Mouse (Mus musculus) liver, postnatal 0 days (tissue): ENCODE data around the gene Nrgn. TPM values are rescaled to one million over a fixed set of nuclear protein-coding genes. Genes with fewer than 3 reads are reported as not detected.

Experiments
- ATAC-seq: fragments of 200-750 bp; cut with Nextera tagmentation; 2 replicates; pipeline ENCODE4 v1.8.0; 2017; ENCODE audit warnings: mild to moderate bottlenecking, moderate library complexity
- DNase-seq: peaks from one replicate; pipeline ENCODE4 v3.0.0-alpha.2; 2016
- H3K27ac ChIP-seq: fragments of 300-500 bp; sonication (generic); 2 replicates; pipeline ENCODE4 v1.5.1; 2014; ENCODE audit warnings: antibody characterized with exemption, moderate library complexity, mild to moderate bottlenecking, low read depth
- H3K27me3 ChIP-seq: fragments of 300-500 bp; sonication (generic); 2 replicates; pipeline ENCODE4 v1.6.1; 2014; ENCODE audit warnings: low read length, control low read depth, mixed read lengths; ENCODE audit not compliant: insufficient read depth
- H3K36me3 ChIP-seq: fragments of 300-500 bp; sonication (generic); replicated peaks from 2 replicates; pipeline ENCODE4 v1.6.1; 2014; ENCODE audit warnings: mild to moderate bottlenecking, control low read depth, low read length, moderate library complexity, mixed read lengths; ENCODE audit not compliant: insufficient read depth
- H3K4me1 ChIP-seq: fragments of 300-500 bp; sonication (generic); 2 replicates; pipeline ENCODE4 v1.6.1; 2014; ENCODE audit warnings: antibody characterized with exemption, mild to moderate bottlenecking, control low read depth; ENCODE audit not compliant: insufficient read depth
- H3K4me2 ChIP-seq: fragments of 300-500 bp; sonication (generic); 2 replicates; pipeline ENCODE4 v1.6.1; 2014; ENCODE audit warnings: low read depth, mild to moderate bottlenecking, low read length, moderate library complexity, mixed read lengths
- H3K4me3 ChIP-seq: fragments of 300-500 bp; sonication (generic); 2 replicates; pipeline ENCODE4 v1.5.1; 2014; ENCODE audit warnings: low read depth, low read length
- H3K9ac ChIP-seq: fragments of 300-500 bp; sonication (generic); replicated peaks from 2 replicates; pipeline ENCODE4 v1.6.1; 2014; ENCODE audit warnings: mild to moderate bottlenecking, moderate library complexity
- H3K9me3 ChIP-seq: fragments of 300-500 bp; sonication (generic); 2 replicates; pipeline ENCODE4 v1.6.1; 2016; ENCODE audit warnings: mild to moderate bottlenecking, control low read depth, low read length, mixed read lengths
- CTCF ChIP-seq: sonication (generic); IDR thresholded peaks from 2 replicates; pipeline ENCODE4 v1.5.1; 2016; ENCODE audit warnings: antibody characterized with exemption, low read depth
- EP300 ChIP-seq: IDR thresholded peaks from 2 replicates; pipeline ENCODE4 v1.6.1; 2016; ENCODE audit warnings: antibody characterized with exemption, low read depth, mild to moderate bottlenecking
- WGBS: fragments of 180-500 bp; shearing (Covaris S2); extraction: QIAGEN DNeasy Blood & Tissue Kit; methylation state at CpG from one replicate; pipeline ENCODE4 v1.1.7; 2014; ENCODE audit not compliant: insufficient replicate concordance; 5-methylcytosine and 5-hydroxymethylcytosine counted together
- polyA plus RNA-seq: library from polyadenylated mRNA; unstranded; fragments of >200 nt; fragmentation: Nextera tagmentation; extraction: Ambion mirVana; gene quantifications from 2 replicates; pipeline ENCODE4 v1.2.1, GENCODE M21; 2015

Gene Nrgn
- polyA plus RNA-seq, 1 experiment from 2014 or later: 9.3 TPM

- no peak overlapping the region for H3K4me3 ChIP-seq
- ATAC-seq (no peak), DNase-seq (no peak)
- no peak for TF ChIP-seq EP300
- peak; percentile 48 for TF ChIP-seq CTCF
- H3K9ac ChIP-seq: no peak overlapping the region
- no peaks in the 10 kb centered on the region for H3K9me3 ChIP-seq
- no peaks in the 10 kb centered on the region for H3K36me3 ChIP-seq
- no peaks in the 10 kb centered on the region for H3K27me3 ChIP-seq
- no peaks in the 10 kb centered on the region for H3K4me1 ChIP-seq
- 70% methylated on average over 2 of the region's 2 CpGs for WGBS
- H3K4me2 ChIP-seq: no peak overlapping the region
- no peak overlapping the region for H3K27ac ChIP-seq
Observed at GRCm38 (mm10) chr9:37512097-37512496, 40.6 kb downstream of the Nrgn start.

GRCm38 (mm10) chr9:37506023-37506422 lies 46.7 kb downstream of the Nrgn start:
- TF ChIP-seq EP300 (no peak), CTCF (no peak)
- ATAC-seq (no peak), DNase-seq (no peak)
- 86% methylated on average over 1 of the region's 1 CpGs for WGBS
- H3K36me3 ChIP-seq: no peaks in the 10 kb centered on the region
- no peaks in the 10 kb centered on the region for H3K9me3 ChIP-seq
- no peaks in the 10 kb centered on the region for H3K4me1 ChIP-seq
- no peak overlapping the region for H3K4me2 ChIP-seq
- no peak overlapping the region for H3K9ac ChIP-seq
- H3K4me3 ChIP-seq: no peak overlapping the region
- H3K27ac ChIP-seq: no peak overlapping the region
- no peaks in the 10 kb centered on the region for H3K27me3 ChIP-seq

- Histone ChIP-seq H3K9ac (no peak overlapping the region), H3K4me2 (no peak overlapping the region), H3K27ac (no peak overlapping the region), H3K4me3 (no peak overlapping the region), H3K27me3 (no peaks in the 10 kb centered on the region), H3K4me1 (no peaks in the 10 kb centered on the region), H3K36me3 (no peaks in the 10 kb centered on the region), H3K9me3 (no peaks in the 10 kb centered on the region)
- DNase-seq (no peak), ATAC-seq (no peak)
- TF ChIP-seq EP300 (no peak), CTCF (peak; percentile 38)
Observed at GRCm38 (mm10) chr9:37504348-37504747, 48.4 kb downstream of the Nrgn start.

GRCm38 (mm10) chr9:37501170-37501569 lies 51.5 kb downstream of the Nrgn start:
- no peaks in the 10 kb centered on the region for H3K27me3 ChIP-seq
- TF ChIP-seq CTCF (no peak), EP300 (no peak)
- no peak overlapping the region for H3K4me2 ChIP-seq
- no peak overlapping the region for H3K9ac ChIP-seq
- DNase-seq: no peak
- peaks cover 6% of the 10 kb centered on the region; the same call in 1 of the 2 replicates for H3K4me1 ChIP-seq
- no peak overlapping the region for H3K4me3 ChIP-seq
- no peak for ATAC-seq
- 82% methylated on average over 1 of the region's 1 CpGs for WGBS
- no peak overlapping the region for H3K27ac ChIP-seq
- no peaks in the 10 kb centered on the region for H3K9me3 ChIP-seq
- no peaks in the 10 kb centered on the region for H3K36me3 ChIP-seq

GRCm38 (mm10) chr9:37500201-37500600 lies 52.5 kb downstream of the Nrgn start:
- no peak for DNase-seq
- Histone ChIP-seq H3K4me1 (peaks cover 6% of the 10 kb centered on the region; the same call in 1 of the 2 replicates), H3K9me3 (no peaks in the 10 kb centered on the region), H3K27ac (no peak overlapping the region), H3K27me3 (no peaks in the 10 kb centered on the region), H3K4me2 (no peak overlapping the region), H3K36me3 (no peaks in the 10 kb centered on the region), H3K4me3 (no peak overlapping the region), H3K9ac (no peak overlapping the region)
- WGBS: 81% methylated on average over 3 of the region's 3 CpGs
- ATAC-seq: no peak
- TF ChIP-seq CTCF: no peak
- no peak for TF ChIP-seq EP300

GRCm38 (mm10) chr9:37496325-37496724 lies 56.4 kb downstream of the Nrgn start:
- peaks cover 6% of the 10 kb centered on the region; the same call in 1 of the 2 replicates for H3K4me1 ChIP-seq
- no peak overlapping the region for H3K27ac ChIP-seq
- H3K27me3 ChIP-seq: no peaks in the 10 kb centered on the region
- no peaks in the 10 kb centered on the region for H3K36me3 ChIP-seq
- DNase-seq (no peak), ATAC-seq (no peak)
- no peak overlapping the region for H3K9ac ChIP-seq
- no peak overlapping the region for H3K4me3 ChIP-seq
- no peak overlapping the region for H3K4me2 ChIP-seq
- no peak for TF ChIP-seq EP300
- no peak for TF ChIP-seq CTCF
- H3K9me3 ChIP-seq: no peaks in the 10 kb centered on the region

- Histone ChIP-seq H3K4me2 (no peak overlapping the region), H3K9me3 (no peaks in the 10 kb centered on the region), H3K9ac (no peak overlapping the region), H3K4me1 (peaks cover 6% of the 10 kb centered on the region; the same call in 1 of the 2 replicates), H3K27ac (no peak overlapping the region), H3K36me3 (no peaks in the 10 kb centered on the region), H3K4me3 (no peak overlapping the region), H3K27me3 (no peaks in the 10 kb centered on the region)
- TF ChIP-seq EP300 (no peak), CTCF (no peak)
- 77% methylated on average over 3 of the region's 3 CpGs for WGBS
- DNase-seq (no peak), ATAC-seq (no peak)
Observed at GRCm38 (mm10) chr9:37495761-37496160, 56.9 kb downstream of the Nrgn start.

Other genes starting within 250 kb of the Nrgn start
- gene Ccdc15, start 204.5 kb downstream of the Nrgn start, polyA plus RNA-seq: 2.6 and 2.7 TPM in 2 replicates
- not detected in 2 replicates for gene Hepacam, start 185.6 kb downstream of the Nrgn start, polyA plus RNA-seq
- gene Robo4, start 151.0 kb downstream of the Nrgn start, polyA plus RNA-seq: 2.5 and 3.5 TPM in 2 replicates
- gene Robo3, start 119.7 kb downstream of the Nrgn start, polyA plus RNA-seq: 0.05 and 0.06 TPM in 2 replicates
- 3.0 and 3.3 TPM in 2 replicates for gene Msantd2, start 63.6 kb downstream of the Nrgn start, polyA plus RNA-seq
- gene Esam, start 24.8 kb downstream of the Nrgn start, polyA plus RNA-seq: 16.2 and 18.2 TPM in 2 replicates
- 0.88 and 1.3 TPM in 2 replicates for gene Vsig2, start 13.6 kb downstream of the Nrgn start, polyA plus RNA-seq
- 5.1 and 5.2 TPM in 2 replicates for gene Siae, start 2.8 kb upstream of the Nrgn start, polyA plus RNA-seq
- 2.2 and 2.5 TPM in 2 replicates for gene Spa17, start 60.8 kb upstream of the Nrgn start, polyA plus RNA-seq
- gene Tbrg1, start 104.4 kb upstream of the Nrgn start, polyA plus RNA-seq: 59.7 and 60.5 TPM in 2 replicates
- gene Panx3, start 116.3 kb upstream of the Nrgn start, polyA plus RNA-seq: not detected in 2 replicates
- not detected in 2 replicates for gene Olfr160, start 163.3 kb upstream of the Nrgn start, polyA plus RNA-seq
- gene Olfr874, start 192.2 kb upstream of the Nrgn start, polyA plus RNA-seq: not detected in 2 replicates
- gene Olfr875, start 219.0 kb upstream of the Nrgn start, polyA plus RNA-seq: not detected in 2 replicates